Mouse (Mus musculus): ENCODE data around the gene Odf4. TPM values are rescaled to one million over a fixed set of nuclear protein-coding genes. Genes with fewer than 3 reads are reported as not detected.

Gene Odf4
- polyA plus RNA-seq, 1 experiment: not detected

GRCm38 (mm10) chr11:68901351-68902046 lies 25.4 kb downstream of the Odf4 start, which contains the start of gene Rpl26:
Rpl26 (plus strand) TSS chr11:68901583.
- Histone ChIP-seq H3K79me3 (ENCODE audit: low read depth) (peaks cover 15% of the 10 kb centered on the region), H3ac (ENCODE audit: control insufficient read depth, insufficient read length, low read depth) (peak within 1 kb of the TSS; percentile 96), H3K79me2 (ENCODE audit: control insufficient read depth, insufficient read depth) (peaks cover 26% of the 10 kb centered on the region), H3K27me3 (ENCODE audit: control insufficient read depth, insufficient read depth, insufficient read length) (no peaks in the 10 kb centered on the region), H3K4me3 (ENCODE audit: insufficient read depth, poor library complexity, severe bottlenecking) (peak within 1 kb of the TSS; percentile 99), H3K36me3 (ENCODE audit: control insufficient read depth, insufficient read depth) (peaks cover 27% of the 10 kb centered on the region)
- TF ChIP-seq MAX (IDR thresholded peaks at IDR 0.05): peak; percentile 50
- TF ChIP-seq FOSL1 (IDR thresholded peaks at IDR 0.05; ENCODE audit: insufficient read depth, low read length, poor library complexity, severe bottlenecking): no peak
- no peak for TF ChIP-seq MYOD1 (IDR thresholded peaks at IDR 0.05; ENCODE audit: control insufficient read depth, insufficient read length, low read depth)
- TF ChIP-seq CEBPB (IDR thresholded peaks at IDR 0.05; ENCODE audit: low read depth): no peak
- TF ChIP-seq USF1 (IDR thresholded peaks at IDR 0.05; ENCODE audit: low read depth): no peak
- TF ChIP-seq MYOG (IDR thresholded peaks at IDR 0.05; ENCODE audit: control insufficient read depth, extremely low read depth, insufficient read length): no peak
- TF ChIP-seq CTCF (IDR thresholded peaks at IDR 0.05; ENCODE audit: control insufficient read depth, insufficient read depth, insufficient read length): peak; percentile 81

GRCm38 (mm10) chr11:68900519-68901350 lies 26.1 kb downstream of the Odf4 start:
- Histone ChIP-seq H3K36me3 (ENCODE audit: control insufficient read depth, insufficient read depth) (peaks cover 27% of the 10 kb centered on the region), H3ac (ENCODE audit: control insufficient read depth, insufficient read length, low read depth) (peak overlapping the region; percentile 44), H3K4me3 (ENCODE audit: insufficient read depth, poor library complexity, severe bottlenecking) (peak overlapping the region; percentile 14), H3K27me3 (ENCODE audit: control insufficient read depth, insufficient read depth, insufficient read length) (no peaks in the 10 kb centered on the region), H3K79me2 (ENCODE audit: control insufficient read depth, insufficient read depth) (peaks cover 26% of the 10 kb centered on the region), H3K79me3 (ENCODE audit: low read depth) (peaks cover 15% of the 10 kb centered on the region)
- TF ChIP-seq CEBPB (IDR thresholded peaks at IDR 0.05; ENCODE audit: low read depth): no peak
- TF ChIP-seq CTCF (IDR thresholded peaks at IDR 0.05; ENCODE audit: control insufficient read depth, insufficient read depth, insufficient read length): no peak
- no peak for TF ChIP-seq MAX (IDR thresholded peaks at IDR 0.05)
- TF ChIP-seq FOSL1 (IDR thresholded peaks at IDR 0.05; ENCODE audit: insufficient read depth, low read length, poor library complexity, severe bottlenecking): no peak
- no peak for TF ChIP-seq USF1 (IDR thresholded peaks at IDR 0.05; ENCODE audit: low read depth)
- TF ChIP-seq MYOD1 (IDR thresholded peaks at IDR 0.05; ENCODE audit: control insufficient read depth, insufficient read length, low read depth): no peak
- no peak for TF ChIP-seq MYOG (IDR thresholded peaks at IDR 0.05; ENCODE audit: control insufficient read depth, extremely low read depth, insufficient read length)

- H3K79me3 ChIP-seq (ENCODE audit: low read depth): peaks cover 15% of the 10 kb centered on the region
- peaks cover 26% of the 10 kb centered on the region for H3K79me2 ChIP-seq (ENCODE audit: control insufficient read depth, insufficient read depth)
- no peak overlapping the region for H3ac ChIP-seq (ENCODE audit: control insufficient read depth, insufficient read length, low read depth)
- peaks cover 24% of the 10 kb centered on the region for H3K36me3 ChIP-seq (ENCODE audit: control insufficient read depth, insufficient read depth)
- TF ChIP-seq MAX (IDR thresholded peaks at IDR 0.05): no peak
- no peak for TF ChIP-seq CTCF (IDR thresholded peaks at IDR 0.05; ENCODE audit: control insufficient read depth, insufficient read depth, insufficient read length)
- no peak for TF ChIP-seq FOSL1 (IDR thresholded peaks at IDR 0.05; ENCODE audit: insufficient read depth, low read length, poor library complexity, severe bottlenecking)
- TF ChIP-seq USF1 (IDR thresholded peaks at IDR 0.05; ENCODE audit: low read depth): no peak
- no peak for TF ChIP-seq MYOG (IDR thresholded peaks at IDR 0.05; ENCODE audit: control insufficient read depth, extremely low read depth, insufficient read length)
- no peak for TF ChIP-seq CEBPB (IDR thresholded peaks at IDR 0.05; ENCODE audit: low read depth)
- TF ChIP-seq MYOD1 (IDR thresholded peaks at IDR 0.05; ENCODE audit: control insufficient read depth, insufficient read length, low read depth): no peak
- no peaks in the 10 kb centered on the region for H3K27me3 ChIP-seq (ENCODE audit: control insufficient read depth, insufficient read depth, insufficient read length)
- H3K4me3 ChIP-seq (ENCODE audit: insufficient read depth, poor library complexity, severe bottlenecking): no peak overlapping the region
Measured at GRCm38 (mm10) chr11:68899815-68900214, 27.1 kb downstream of the Odf4 start.

- H3ac ChIP-seq (ENCODE audit: control insufficient read depth, insufficient read length, low read depth): no peak overlapping the region
- peaks cover 14% of the 10 kb centered on the region for H3K36me3 ChIP-seq (ENCODE audit: control insufficient read depth, insufficient read depth)
- H3K79me2 ChIP-seq (ENCODE audit: control insufficient read depth, insufficient read depth): peaks cover 19% of the 10 kb centered on the region
- no peak for TF ChIP-seq USF1 (IDR thresholded peaks at IDR 0.05; ENCODE audit: low read depth)
- no peak for TF ChIP-seq MYOD1 (IDR thresholded peaks at IDR 0.05; ENCODE audit: control insufficient read depth, insufficient read length, low read depth)
- no peak for TF ChIP-seq CTCF (IDR thresholded peaks at IDR 0.05; ENCODE audit: control insufficient read depth, insufficient read depth, insufficient read length)
- no peak for TF ChIP-seq MYOG (IDR thresholded peaks at IDR 0.05; ENCODE audit: control insufficient read depth, extremely low read depth, insufficient read length)
- no peak for TF ChIP-seq MAX (IDR thresholded peaks at IDR 0.05)
- TF ChIP-seq CEBPB (IDR thresholded peaks at IDR 0.05; ENCODE audit: low read depth): no peak
- TF ChIP-seq FOSL1 (IDR thresholded peaks at IDR 0.05; ENCODE audit: insufficient read depth, low read length, poor library complexity, severe bottlenecking): no peak
- H3K27me3 ChIP-seq (ENCODE audit: control insufficient read depth, insufficient read depth, insufficient read length): peaks cover 4% of the 10 kb centered on the region
- H3K4me3 ChIP-seq (ENCODE audit: insufficient read depth, poor library complexity, severe bottlenecking): no peak overlapping the region
- peaks cover 13% of the 10 kb centered on the region for H3K79me3 ChIP-seq (ENCODE audit: low read depth)
Measured at GRCm38 (mm10) chr11:68898790-68899189, 28.1 kb downstream of the Odf4 start.

GRCm38 (mm10) chr11:68897838-68898237 lies 29.0 kb downstream of the Odf4 start:
- H3K4me3 ChIP-seq (ENCODE audit: insufficient read depth, poor library complexity, severe bottlenecking): no peak overlapping the region
- peaks cover 11% of the 10 kb centered on the region for H3K27me3 ChIP-seq (ENCODE audit: control insufficient read depth, insufficient read depth, insufficient read length)
- peaks cover 12% of the 10 kb centered on the region for H3K79me3 ChIP-seq (ENCODE audit: low read depth)
- H3K36me3 ChIP-seq (ENCODE audit: control insufficient read depth, insufficient read depth): peaks cover 11% of the 10 kb centered on the region
- H3K79me2 ChIP-seq (ENCODE audit: control insufficient read depth, insufficient read depth): peaks cover 15% of the 10 kb centered on the region
- TF ChIP-seq CTCF (IDR thresholded peaks at IDR 0.05; ENCODE audit: control insufficient read depth, insufficient read depth, insufficient read length) (no peak), USF1 (IDR thresholded peaks at IDR 0.05; ENCODE audit: low read depth) (peak; percentile 67), MYOD1 (IDR thresholded peaks at IDR 0.05; ENCODE audit: control insufficient read depth, insufficient read length, low read depth) (peak; percentile 16), FOSL1 (IDR thresholded peaks at IDR 0.05; ENCODE audit: insufficient read depth, low read length, poor library complexity, severe bottlenecking) (no peak), MYOG (IDR thresholded peaks at IDR 0.05; ENCODE audit: control insufficient read depth, extremely low read depth, insufficient read length) (no peak), MAX (IDR thresholded peaks at IDR 0.05) (no peak), CEBPB (IDR thresholded peaks at IDR 0.05; ENCODE audit: low read depth) (no peak)
- no peak overlapping the region for H3ac ChIP-seq (ENCODE audit: control insufficient read depth, insufficient read length, low read depth)

Measured in C2C12 (cell line).